Mouse (Mus musculus) frontal cortex, postnatal 25 days (tissue): ENCODE measurements around the gene Tbx1.
A peak's percentile ranks its signal among the peaks of the same experiment; 100 is the strongest.

Experiments used
- DNase-seq, 2 experiments: peaks; one replicate each; pipeline ENCODE4 v3.0.0; 2022; ENCODE audit warnings: low spot score in 2 of 2

Gene Tbx1

DNA sequence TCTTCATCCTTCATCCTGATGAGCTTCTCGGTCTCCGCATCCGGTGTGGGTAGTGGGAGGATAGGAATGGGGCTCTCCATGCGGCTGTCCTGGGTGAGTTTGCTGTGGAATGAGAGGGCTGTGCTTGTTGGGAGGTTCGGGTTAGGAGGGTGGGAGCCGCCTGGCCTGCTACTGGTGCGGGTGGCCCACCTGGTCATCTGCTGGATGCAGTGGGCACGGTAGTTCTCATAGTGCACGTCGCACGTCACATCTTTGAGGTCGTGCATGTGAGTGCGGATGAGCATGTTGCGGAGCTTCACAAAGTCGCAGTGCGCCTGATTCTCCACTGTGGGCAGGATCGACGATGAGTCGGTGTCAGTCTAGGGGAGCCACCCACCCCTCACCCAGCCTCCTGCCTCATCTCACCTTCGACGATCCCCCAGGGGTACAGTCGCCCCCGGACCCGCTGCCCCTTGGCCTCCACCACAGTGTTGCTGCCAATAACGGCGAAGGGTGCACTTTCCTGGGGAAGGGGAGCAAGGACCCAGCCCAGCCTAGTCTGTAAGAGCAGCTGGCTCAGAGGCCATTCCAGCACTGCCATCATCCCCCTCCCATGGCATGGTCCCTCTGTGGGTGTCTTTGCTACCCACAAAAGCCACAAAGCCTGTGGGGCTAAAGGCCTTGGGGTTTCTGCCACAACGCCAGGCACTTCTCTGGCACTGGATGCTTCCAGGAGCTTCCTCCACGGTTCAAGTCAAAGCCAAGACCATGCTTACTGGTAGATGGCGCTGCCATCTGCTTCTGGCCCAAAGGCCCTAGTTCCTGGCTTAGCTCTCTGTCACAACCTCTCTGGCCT is 32.7 kb upstream of the Tbx1 start:
- DNase-seq: no peak

DNA sequence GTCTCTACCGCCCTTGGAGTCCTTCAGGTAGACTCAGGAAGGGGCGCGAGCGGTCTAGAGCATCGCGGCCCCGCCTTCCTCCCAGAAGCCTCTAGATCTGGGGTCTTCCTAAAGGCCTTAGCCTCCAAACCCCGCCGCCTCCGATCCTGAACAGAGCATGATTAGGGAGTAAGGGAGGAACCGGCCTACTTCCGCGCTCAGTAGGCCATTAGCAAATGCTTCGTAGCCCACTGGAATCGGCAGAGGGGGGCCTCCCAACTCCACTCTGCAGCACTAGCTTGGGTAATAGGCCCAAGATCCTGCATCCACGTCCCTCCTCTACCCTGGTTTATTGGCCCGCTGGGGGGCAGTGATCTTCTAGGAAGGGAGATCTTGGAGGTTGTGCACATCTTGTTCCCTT is 31.5 kb upstream of the Tbx1 start, which contains the start of gene Gp1bb:
Gene Gp1bb, minus strand, starts transcription at position 385 of the 400 bp plus-strand sequence.
- DNase-seq: no peak

DNA sequence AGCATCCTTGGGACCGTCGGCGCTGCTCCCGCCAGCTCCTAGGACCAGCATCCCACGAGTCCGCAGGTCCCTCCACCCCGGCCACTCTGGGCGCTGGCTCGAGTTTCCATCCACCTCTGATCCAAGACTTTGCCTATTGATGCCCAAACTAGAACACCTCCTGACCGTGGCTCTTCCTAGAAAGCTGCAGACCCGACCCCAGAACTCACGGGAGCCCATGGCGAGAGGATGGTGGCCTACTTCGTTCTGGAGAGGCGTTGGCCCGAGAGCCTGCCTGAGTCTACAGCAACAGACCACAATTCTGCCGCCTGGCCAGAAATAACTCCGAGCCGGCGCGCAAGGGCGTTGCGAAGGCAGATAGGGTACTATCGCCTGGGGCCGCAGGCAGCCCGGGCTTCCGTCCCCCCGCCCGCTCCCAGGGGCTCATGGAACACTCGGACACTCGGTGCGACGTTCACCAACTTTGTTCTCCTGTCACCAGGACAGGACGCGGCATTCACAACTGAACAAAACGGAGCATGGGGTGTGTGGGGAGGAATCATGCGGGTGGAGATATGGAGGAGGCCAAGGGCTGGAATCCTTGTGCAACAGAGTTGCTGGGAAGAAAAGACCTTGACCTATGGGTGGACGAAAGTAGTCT is 31.0 kb upstream of the Tbx1 start:
- peak in 1 of 2 experiments; percentile 33 for DNase-seq

DNA sequence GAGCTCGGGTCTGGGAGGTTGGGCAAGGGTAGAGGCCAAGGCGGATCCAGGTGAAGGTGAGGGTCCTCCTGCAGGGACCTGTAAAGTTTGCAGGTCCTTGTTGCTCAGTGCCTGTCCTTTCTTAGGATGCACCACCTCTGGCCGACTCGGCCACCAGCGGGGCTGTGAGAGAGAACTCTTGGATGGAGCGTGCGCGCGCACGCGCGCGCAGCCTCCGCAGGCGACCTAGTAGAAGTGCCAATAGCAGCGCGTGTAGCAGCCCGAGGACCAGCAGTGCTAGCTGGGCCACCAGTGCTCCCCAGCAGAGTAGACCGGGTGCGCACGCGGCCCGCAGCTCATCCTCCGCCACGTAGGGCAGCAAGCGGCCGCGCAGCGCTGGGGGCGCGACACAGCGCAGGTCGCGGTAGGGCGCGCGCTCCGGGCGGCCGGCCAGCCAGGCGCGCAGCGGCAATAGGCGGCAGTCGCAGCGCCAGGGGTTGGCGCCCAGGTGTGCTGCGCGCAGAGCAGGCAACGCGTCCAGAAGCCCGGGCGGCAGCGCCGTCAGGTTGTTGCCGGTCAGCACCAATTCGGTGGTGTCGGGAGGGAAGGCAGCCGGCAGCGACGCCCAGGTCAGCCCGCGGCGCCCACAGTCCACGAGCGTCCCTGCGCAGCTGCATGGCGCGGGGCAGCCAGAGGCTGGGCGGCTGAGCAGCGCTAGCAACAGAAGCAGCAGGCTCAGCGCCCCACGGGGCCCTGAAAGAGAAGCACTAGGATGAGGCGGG is 30.3 kb upstream of the Tbx1 start:
- peak in 1 of 2 experiments; percentile 29 for DNase-seq

DNA sequence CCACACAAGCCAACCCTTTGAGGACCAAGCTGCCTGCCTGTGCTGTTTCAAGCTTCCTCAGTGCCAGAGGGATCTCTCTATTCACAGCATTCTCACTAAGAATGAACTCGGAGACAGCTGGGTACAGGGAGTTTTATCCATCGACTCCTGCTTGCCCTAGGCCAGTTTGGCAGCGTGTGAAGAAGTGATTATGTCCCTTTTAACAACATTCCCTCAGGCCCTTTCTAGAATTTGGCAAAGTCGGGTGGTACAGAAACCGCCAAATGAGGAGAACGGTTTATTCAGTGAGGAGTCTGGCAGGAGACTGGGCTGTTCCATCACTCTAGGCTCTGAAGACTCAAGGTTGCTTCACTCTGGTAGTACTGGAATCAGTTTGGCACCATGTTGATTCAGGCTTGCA is 29.7 kb upstream of the Tbx1 start:
- DNase-seq: no peak

DNA sequence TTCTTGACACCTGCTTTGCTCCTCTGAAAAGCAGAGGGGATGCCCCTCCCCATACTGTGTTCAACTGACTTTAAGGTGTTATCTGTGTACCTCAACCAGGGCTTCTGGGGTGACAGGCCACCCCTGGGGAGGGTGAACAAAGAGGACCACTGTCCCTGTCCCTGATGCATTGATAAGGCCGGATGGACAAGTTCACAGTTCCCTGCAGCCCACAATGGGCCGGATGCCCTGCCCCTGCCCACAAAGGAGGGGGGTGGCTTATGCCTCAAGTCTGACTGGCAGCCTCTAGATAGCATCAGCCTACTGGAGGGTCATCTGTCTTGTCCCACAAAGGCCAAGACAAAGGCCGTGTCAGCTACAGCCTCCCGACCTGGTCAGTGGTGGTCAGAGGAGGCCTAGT is 28.6 kb upstream of the Tbx1 start:
- no peak for DNase-seq

DNA sequence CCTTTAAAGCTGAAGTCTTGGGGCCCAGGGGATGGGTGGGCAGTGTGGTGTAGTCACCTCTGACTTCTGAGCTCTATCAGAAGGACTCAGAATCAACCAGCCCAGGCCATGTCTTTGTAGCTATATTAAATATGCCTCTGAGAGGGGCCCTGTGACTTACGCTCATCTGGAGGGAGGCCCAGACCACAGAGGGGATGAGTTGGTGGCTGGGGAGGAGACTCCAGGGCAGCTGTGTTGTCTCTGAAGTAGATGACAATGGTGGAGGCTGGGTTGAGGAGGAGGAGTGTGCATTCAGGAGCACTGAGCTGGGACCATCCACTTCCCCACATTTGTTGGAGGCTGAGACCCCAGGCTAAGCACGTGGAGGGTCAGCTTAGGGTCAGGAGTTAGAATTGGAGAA is 27.8 kb upstream of the Tbx1 start:
- DNase-seq: no peak

DNA sequence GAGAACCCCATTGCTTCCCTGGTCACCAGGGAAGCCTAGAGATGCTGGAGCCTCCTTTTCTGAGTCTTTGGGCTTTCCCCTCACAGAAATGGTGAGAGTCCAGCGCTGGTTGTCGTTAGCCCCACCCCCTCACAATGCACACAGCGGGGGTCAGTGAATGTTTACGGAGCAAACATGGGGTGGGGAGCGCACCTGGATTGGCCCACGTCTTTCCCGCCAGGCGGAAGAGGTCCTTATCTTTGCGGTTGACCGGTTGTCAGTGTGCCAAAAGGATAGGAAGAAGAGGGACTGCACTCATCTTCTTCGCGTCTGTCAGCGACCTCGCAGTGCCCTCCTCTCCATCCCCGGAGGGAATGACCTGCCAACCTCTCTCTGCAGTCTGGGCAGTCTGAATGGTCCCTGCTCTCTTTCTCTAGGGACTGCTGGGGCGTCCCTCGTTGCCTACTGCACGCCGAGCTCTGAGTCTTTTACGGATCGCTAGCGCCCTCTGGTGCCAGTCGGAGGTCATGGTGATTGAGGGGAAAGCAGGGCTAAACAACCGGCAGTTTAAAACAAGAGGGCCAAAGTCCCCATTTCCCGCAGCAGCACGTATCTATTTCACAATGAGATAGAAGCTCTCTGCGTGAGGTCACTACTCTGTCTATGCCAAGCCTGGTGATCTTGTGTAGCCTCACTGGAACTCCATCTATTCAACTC is 27.0 kb upstream of the Tbx1 start:
- peak; percentile 89 for DNase-seq

DNA sequence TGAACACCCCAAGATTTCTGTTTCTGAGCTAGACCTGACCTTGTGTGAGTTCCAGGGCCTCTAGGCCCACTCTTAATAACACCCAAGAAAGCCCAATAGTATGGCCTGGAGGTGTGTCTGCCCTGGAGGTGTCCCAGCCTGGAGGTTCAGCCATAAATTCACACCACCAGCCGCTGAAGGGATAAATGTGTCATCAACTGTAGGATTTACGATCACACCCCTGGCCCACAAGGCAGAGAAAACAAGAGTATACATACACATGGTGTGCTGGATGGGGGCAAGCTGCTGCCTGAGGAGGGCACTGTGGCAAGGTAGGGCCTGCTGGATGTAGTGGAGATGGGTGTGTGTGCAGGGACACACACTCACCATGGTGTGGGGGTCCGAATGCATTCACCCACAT is 22.8 kb upstream of the Tbx1 start:
- no peak for DNase-seq

DNA sequence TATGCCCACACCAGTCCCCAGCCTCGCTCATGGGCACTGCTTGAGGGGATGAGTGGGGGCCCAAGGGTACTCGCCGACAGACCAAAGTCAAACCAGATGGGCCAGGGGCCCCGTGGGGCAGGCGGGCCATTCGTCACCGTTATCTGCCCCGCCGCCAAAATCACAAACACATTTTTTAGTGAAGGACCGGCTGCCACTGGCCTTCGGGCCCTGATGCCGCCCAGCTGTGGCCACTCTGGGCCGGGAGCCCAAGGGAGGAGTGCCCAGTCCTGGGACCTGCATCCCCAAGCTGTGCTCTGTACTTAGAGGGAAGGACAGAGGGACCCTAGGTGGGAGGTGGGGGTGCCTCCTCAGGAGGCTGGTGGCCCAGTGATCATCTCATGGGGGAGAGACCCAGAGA is 21.3 kb upstream of the Tbx1 start:
- no peak for DNase-seq

DNA sequence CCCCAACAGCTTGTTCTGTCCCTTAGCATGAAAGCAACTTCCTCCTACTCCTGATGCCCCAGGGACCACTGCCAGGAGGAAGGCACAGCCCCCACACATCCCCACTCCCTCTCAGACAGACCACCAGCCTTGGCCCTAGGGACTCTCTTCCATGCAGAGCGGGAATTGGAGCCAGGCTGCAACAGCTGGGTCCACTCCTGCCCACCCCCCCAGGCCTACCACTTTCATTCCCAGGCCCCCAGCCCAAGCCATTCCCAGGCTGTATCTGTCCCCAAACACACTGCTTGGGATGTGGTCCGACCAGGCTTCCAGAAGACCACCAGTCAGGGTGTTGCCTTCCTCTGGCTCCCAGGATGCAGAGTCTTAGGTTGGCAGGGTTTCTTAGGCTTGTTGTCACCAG is 18.6 kb upstream of the Tbx1 start:
- no peak for DNase-seq

DNA sequence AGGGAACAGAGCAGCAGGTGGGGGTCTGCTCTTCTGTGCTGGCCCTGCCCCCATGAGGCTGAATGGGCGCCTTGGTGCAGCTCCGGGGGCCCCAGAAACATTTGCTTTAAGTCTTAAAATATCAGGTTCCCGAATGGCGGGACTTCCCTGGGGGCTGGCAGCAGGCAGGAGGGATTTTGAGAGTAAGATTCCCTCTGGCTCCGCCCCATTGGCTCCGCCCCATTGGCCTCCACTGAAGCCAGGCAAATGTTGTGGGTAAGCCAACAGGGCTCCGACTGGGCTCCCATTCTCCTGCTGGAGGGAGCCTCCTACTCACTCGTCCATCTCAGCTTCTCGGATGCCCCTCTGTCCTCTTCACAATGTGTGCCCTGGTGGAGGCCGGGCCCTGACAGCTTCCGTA is 17.8 kb upstream of the Tbx1 start:
- DNase-seq: no peak

DNA sequence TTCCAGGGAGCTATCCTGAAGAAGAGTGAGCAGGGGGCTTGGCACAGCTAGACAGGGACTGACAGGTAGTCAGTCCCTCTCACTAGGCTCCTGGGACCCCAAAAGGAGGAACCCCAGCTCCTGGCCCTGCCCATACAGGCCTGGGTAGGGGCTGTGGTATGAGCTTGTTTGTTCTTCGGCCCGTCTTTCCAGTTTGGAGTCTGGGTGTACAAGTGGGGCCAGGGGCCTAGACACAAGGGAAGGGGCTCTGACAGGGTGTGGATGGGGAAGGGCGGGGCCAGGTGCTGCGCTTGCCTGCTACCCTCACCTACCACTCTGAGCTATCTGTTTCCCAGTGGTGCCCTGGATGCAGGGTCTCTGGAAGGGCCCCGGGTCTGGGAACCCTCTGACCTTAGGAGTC is 15.2 kb upstream of the Tbx1 start:
- no peak for DNase-seq

DNA sequence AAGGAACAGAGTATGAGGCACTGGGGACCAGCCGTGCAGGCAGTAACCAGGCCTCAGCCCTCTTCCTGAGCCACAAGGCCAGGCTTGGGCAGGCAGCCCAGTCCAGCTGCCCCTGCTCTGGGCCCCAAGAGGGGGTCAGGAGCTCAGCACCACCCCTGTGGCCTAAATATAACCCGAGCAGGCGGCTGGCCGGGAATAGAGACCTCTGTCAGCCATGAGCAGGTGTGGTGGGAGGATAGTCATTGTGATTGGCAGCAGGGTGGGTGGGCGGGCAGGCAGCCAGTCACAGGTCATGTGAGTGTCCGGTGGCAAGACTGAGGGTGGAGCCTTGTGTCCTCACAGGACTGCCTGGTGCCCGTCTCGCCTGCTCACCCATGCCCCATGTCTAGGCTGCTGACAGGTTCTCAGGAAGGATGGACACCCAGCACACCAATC is 13.8 kb upstream of the Tbx1 start:
- no peak for DNase-seq

DNA sequence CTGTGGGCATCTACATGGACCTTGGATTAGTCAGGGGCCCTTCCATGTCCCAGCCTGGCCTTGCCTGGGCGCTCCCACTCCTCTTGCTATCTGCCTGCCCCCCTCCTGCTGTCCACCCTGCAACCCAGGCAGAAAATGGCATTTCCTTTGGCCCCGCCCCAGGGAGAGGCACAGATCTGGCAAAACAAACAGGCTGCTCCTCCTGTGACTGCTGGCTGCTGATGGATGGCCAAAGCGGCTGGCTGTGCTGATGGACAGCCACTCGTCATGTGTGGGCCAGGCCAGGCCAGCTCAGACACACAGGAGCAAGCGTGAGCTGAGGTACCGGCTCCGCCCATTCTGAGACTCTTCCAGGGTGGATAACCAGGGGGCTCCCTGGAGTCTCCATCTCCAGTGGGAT is 11.0 kb upstream of the Tbx1 start:
- DNase-seq: no peak

DNA sequence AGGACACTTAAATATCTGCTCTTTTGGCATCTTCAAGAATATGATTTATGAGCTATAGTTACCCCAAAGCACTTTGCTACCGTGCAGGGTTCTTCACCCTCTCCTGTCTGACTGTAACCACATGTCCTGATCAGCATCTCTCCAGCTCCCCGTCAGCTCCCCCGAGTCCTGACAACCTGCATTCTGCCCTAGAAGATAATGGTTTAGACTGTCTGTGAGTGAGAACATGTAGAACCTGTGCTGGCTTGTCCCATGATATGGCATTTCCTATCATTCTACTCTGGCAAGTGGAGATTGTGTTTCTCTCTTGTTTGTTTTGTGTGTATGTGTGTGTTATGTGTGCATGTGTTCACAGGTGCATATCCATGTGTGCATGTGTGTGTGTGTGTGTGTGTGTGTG is 7.5 kb upstream of the Tbx1 start:
- DNase-seq: no peak

DNA sequence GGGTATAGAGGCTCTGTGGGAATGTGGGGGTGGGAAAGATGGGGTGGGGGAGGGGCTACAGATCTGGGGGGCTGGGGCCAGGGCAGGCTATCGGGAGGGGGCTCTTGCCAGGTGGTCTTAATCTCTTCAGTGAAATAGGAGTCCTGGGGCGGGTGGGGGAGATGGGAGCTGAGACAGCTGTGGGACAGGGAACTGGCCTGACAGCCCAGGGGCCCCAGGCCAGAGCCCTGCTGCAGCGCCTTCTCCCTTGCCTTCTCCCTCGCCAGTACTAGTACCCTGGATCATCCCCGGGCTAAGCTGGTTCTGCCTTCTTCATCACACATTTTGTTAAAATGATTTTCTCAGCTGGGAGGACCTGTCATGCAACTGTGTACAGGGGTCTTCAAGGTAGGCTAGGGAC is 5.8 kb upstream of the Tbx1 start:
- no peak for DNase-seq

DNA sequence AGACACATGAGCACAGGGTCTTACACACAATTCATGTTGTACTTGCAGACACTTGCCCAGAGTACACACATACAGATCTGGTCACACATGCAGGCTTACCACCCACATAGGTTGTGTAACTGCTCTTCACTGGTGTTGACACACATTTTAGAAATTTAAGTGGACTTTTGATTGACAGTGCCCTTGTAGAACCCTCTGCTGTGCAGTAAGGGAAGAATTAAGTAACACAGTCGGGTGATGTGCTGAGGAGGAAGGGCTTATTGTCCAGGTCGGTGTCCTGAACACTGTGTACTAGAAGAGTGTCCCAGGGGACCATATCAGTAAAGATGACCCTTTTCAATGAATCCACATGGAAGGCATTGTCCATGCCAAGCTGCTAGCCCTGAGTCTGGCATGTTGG is 3.5 kb upstream of the Tbx1 start:
- DNase-seq: no peak

DNA sequence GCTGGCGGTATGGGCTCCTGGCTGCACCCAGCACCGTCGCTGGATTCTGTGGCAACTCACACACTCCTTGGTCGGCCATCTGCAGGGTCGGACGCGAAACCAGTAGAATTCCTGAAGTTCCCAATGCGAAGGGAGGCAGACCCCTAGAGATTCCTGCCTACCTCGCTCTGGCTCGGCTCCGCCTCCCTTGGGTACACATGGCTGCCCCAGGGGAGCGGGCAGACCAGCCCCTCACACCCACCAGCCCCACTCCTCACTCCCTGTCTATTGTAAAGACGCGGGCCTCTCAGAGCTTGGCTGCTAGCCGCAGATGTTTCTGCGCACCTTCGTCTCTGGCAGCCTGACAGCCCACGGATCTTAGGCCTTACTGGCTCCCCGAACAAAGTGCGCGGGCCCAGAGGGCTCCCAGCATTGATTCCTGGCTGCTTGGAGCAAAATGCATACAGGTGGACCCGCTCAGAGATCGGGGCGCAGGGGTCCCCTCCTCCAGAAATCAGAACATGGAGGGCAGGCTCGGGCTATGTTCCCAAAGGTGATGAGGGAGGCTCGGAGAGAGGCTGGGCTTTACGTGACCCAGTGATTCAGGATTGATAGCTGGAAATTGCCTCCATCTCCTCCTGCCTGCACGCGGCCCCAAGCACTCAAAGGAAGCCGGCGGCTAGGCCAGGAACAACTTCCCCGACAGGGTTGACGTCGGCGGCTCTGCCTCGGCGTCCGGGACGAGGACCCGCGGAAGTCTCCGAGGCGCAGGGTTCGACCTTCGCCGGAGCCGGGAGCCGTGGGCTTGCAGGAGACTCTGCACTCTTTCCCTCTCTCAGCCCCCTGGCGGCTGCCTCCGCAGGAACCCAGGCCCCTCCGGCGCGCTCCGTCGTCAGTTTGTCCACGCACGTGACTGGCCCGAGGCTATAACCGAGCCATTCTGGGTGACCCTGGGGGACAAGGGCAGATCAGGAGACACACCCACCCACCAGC is 862 bp upstream of the Tbx1 start:
- DNase-seq: no peak

DNA sequence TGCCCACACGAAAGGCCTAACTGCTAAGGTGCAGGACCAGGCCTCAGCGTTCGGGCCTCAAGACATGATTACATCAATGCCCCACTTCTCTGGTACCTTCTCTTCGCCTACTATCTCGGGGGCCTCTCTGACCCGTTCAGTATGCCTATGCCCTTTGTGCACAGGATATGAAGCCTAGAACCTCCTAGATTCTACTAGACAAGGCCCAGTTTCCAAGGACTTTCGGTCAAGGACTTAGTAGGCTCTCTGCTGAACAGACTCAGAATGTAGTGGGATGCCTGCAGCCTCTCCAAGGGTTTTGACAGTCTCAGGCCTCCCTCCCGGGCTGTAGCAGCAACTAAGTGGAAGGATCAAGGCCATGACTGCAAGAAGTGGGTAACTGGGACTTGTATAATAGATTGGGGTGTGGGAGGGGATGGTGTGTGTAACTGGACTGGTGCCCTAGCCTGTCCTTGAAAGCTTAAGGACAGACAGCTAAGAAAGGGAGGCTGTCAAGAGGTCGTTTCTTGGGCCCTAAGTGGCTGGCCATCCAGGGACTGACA is 1.3 kb downstream of the Tbx1 start:
- DNase-seq: no peak

DNA sequence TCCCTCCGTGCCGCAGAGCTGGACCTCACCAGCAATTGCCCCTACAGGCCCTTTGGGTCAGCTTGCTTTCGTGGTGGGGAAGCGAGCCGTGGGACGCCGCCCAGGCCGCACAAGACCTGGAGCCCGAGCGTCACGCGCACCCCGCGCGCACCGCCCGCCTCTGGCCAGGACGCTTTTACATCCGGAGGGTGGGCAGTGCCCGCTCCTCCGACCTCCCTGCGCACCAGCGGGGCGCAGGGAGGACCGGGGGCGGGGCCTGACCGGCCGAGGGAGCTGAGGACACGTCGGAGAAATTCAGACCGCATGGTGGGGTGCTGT is 1.8 kb downstream of the Tbx1 start:
- DNase-seq: no peak
